Mouse (Mus musculus) megakaryocyte, embryonic 14.5 days (primary cell): ENCODE results near the gene Sept10.

Experiments
- FLI1 ChIP-seq: IDR thresholded peaks from 2 replicates; pipeline ENCODE4 v1.6.1; 2012; ENCODE audit warnings: low read length, inconsistent platforms, mixed read lengths
- GATA1 ChIP-seq: IDR thresholded peaks from 3 replicates; pipeline ENCODE4 v1.6.1; 2012; ENCODE audit warnings: mixed read lengths, low read length, inconsistent platforms, borderline replicate concordance

- no peak for TF ChIP-seq GATA1
- no peak for TF ChIP-seq FLI1
These were observed 30.3 kb upstream of the Sept10 start for GRCm38 (mm10) chr10:59251980-59252379.
